Mouse (Mus musculus): ENCODE data around the gene Asb13.
A peak's percentile ranks its signal among the peaks of the same experiment; 100 is the strongest.

The Asb13 gene

DNA sequence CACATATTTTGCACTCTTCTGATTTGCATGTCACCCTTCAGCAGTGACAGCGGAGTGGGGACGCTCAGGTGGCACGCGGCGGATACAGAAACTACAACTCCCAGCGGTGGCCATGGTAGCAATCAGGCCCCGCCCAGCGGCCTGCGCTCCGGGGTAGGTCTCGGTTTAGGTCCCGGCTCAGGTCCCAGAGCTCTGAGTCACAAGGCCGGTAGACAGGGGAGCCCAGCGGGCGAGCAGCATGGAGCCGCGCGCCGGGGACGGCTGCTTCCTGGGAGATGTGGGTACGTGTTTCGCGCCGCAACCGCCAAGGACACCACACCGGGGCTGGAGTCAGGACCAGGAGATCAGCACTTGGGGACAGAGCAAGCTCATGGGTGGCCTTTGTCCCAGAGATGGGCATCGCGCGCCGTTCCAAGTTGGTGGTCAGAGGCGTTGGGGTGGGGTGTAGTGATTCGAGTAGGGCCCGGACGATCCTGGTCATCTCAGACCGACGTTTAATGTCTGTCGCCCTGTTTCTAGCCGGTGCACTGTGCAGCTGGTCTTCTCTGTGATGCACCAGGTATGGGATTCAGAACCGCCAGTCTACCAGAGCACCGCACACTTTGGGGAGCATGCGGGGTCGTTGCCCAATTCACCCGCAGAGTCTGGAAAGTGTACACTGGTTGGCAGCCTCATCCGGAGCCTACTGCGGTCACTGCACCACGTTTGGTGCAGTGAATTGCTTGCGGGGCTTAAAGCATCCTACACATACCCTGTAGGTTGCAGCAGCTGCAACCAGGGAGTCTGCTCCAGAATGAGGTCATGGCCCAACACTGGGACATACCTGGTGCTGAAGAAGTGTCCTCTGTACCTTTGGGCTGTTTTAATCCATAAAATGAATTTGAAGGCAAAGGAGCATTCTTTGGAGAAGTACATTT, at the start of gene Asb13:
Asb13 (plus strand) TSS at position 138 of the 917 bp plus-strand sequence.
- DNase-seq (ENCODE audit: extremely low spot score, low spot score): peak; percentile 74

- DNase-seq (ENCODE audit: extremely low spot score, low spot score): no peak
These were observed 43.0 kb upstream of the Asb13 start for GRCm38 (mm10) chr13:3590789-3591188.

- no peak for DNase-seq (ENCODE audit: extremely low spot score, low spot score)
These were observed 39.5 kb upstream of the Asb13 start for GRCm38 (mm10) chr13:3594311-3594710.

GRCm38 (mm10) chr13:3596232-3596631, 37.6 kb upstream of the Asb13 start:
- no peak for DNase-seq (ENCODE audit: extremely low spot score, low spot score)

GRCm38 (mm10) chr13:3609780-3610117, 24.1 kb upstream of the Asb13 start:
- DNase-seq (ENCODE audit: extremely low spot score, low spot score): no peak

DNA sequence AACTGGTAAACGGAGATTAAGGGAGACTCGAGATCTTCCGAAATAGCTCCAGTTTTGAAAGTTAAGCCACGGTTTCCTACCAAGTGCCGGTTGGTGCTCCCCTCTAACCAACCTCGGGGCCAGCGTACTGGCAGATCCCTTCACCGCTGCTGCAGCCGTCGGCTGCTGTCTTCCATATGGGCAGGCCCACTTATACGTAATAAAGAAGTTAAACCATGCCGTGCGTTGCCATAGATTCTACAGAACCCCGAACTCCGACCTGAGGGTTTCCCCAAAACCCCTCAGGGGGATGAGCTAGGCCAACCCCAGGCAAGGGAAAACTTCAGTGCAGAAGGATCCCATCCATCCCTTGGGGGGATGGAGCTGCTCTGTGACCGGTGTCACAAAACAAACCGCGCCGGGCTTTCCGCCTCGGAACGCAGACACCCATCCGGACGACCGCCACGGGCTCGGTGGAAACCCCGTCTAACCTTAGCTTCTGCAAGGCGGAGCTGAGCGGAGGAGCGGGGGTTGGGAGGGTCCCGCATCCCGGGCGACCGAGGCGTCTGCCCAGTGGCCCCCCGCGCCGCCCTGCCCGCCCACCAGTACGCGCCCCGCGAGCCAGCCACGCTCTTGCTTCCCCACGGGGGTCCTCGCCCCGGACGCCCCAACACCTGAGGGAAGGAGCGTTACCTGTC, 23.6 kb upstream of the Asb13 start:
- DNase-seq (ENCODE audit: extremely low spot score, low spot score): no peak

- DNase-seq (ENCODE audit: extremely low spot score, low spot score): peak; percentile 97
These were observed 22.9 kb upstream of the Asb13 start, which contains the start of gene Fam208b for GRCm38 (mm10) chr13:3610795-3611438. TSS of gene Fam208b (minus strand) at chr13:3611108.

- DNase-seq (ENCODE audit: extremely low spot score, low spot score): no peak
These were observed 6.7 kb upstream of the Asb13 start for GRCm38 (mm10) chr13:3627139-3627538.

GRCm38 (mm10) chr13:3628102-3628501, 5.7 kb upstream of the Asb13 start:
- DNase-seq (ENCODE audit: extremely low spot score, low spot score): no peak

- no peak for DNase-seq (ENCODE audit: extremely low spot score, low spot score)
These were observed 1.3 kb upstream of the Asb13 start for GRCm38 (mm10) chr13:3632551-3632950.

GRCm38 (mm10) chr13:3633131-3633530, 701 bp upstream of the Asb13 start:
- no peak for DNase-seq (ENCODE audit: extremely low spot score, low spot score)

DNA sequence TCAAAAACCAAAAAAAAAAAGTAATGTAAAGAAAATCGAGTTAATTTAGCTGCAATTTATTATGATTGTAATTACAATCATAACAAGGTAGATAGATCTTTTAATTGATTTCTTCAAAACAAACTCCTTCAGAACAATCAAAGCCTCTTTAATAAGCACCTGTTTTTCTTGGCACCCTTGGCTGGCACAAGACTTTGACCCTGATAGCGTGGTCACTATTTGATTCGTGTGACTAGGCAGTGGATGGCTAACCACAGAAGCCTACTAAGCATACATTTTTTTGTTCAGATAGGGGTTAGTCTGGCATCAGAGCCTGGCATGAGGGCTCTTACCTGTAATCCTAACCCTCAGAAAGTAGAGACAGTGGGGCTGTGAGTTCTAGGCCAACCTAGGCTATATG, 1.2 kb downstream of the Asb13 start:
- DNase-seq (ENCODE audit: extremely low spot score, low spot score): no peak

- DNase-seq (ENCODE audit: extremely low spot score, low spot score): no peak
These were observed 3.0 kb downstream of the Asb13 start for GRCm38 (mm10) chr13:3636797-3637196.

GRCm38 (mm10) chr13:3642049-3642448, 8.2 kb downstream of the Asb13 start:
- DNase-seq (ENCODE audit: extremely low spot score, low spot score): peak; percentile 35

- DNase-seq (ENCODE audit: extremely low spot score, low spot score): no peak
These were observed 8.7 kb downstream of the Asb13 start for GRCm38 (mm10) chr13:3642538-3642937.

DNA sequence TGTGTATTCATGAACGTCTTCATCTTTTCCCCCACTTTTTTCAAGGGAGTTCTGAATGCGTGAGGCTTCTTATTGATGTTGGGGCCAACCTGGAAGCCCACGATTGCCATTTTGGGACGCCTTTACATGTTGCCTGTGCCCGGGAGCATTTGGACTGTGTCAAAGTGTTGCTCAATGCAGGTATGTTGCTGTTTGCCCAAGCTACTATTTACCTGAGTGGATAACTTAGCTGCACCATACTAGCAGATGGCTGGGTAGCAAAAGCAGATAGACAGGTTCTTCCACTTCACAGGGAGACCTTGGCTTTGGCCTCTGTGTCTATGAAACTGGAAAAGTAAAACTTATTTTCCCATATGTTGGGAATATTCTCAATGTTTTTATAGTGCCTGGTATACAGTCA, 11.0 kb downstream of the Asb13 start:
- no peak for DNase-seq (ENCODE audit: extremely low spot score, low spot score)

GRCm38 (mm10) chr13:3645919-3646318, 12.1 kb downstream of the Asb13 start:
- no peak for DNase-seq (ENCODE audit: extremely low spot score, low spot score)

GRCm38 (mm10) chr13:3646566-3646965, 12.7 kb downstream of the Asb13 start:
- no peak for DNase-seq (ENCODE audit: extremely low spot score, low spot score)

- no peak for DNase-seq (ENCODE audit: extremely low spot score, low spot score)
These were observed 16.7 kb downstream of the Asb13 start for GRCm38 (mm10) chr13:3650569-3650968.

- DNase-seq (ENCODE audit: extremely low spot score, low spot score): no peak
These were observed 20.6 kb downstream of the Asb13 start for GRCm38 (mm10) chr13:3654432-3654831.

DNA sequence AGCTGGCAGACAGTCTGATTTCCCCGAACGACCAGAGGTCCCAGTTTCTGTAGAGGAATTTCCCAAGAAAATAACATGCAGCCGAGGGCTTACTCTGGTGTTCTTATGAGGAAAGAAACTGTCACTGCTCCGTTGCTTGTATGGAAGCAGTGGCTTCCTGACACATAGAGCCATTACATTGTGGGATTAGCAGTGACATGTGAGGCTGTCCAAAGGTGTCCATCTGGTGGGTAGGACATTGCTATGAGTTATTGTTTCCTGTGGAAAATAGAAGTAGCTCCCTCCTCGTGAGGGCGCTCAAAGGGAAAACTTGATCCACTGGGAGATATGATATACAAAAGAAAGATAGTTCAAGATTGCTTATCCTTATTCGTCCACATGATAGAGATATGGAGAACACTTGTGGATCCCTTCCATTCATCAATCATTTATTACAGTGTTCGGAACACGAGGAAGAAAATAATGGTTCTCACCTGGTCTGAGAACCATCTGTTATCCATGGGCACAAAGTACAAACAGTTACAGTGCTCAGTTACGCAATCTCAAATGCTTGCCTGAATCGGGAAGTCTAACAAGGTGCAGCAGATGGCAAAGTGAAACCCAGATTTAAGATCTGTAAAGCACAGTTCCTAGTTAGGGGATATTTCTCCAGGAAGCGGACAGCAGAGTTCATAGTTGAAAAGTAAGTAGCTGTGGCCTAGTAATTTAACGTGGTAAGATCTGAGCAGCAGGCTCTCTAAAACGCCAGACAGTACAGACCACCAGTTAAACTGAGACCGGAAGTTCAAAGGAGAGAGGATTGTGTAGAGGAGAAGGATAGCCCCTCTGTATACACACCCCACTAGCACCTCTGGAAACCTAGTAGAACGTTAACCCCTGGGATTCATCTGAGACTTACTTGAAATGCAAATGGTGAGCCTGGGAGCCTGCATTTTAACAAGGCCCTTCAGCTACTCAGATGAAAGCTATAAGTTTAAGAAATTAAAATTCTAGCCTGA, 25.6 kb downstream of the Asb13 start:
- no peak for DNase-seq (ENCODE audit: extremely low spot score, low spot score)

All from neural tube, embryonic 10.5 days (tissue).